Mouse (Mus musculus): ENCODE measurements at regions not wholly inside any gene's neighbourhood (a gene's known extent, or its start where the extent isn't known, plus 50 kb on each side); places are given as distances from the start of the nearest gene placed in this dataset. TPM values are rescaled to one million over a fixed set of nuclear protein-coding genes. Genes with fewer than 3 reads are reported as not detected.

DNA sequence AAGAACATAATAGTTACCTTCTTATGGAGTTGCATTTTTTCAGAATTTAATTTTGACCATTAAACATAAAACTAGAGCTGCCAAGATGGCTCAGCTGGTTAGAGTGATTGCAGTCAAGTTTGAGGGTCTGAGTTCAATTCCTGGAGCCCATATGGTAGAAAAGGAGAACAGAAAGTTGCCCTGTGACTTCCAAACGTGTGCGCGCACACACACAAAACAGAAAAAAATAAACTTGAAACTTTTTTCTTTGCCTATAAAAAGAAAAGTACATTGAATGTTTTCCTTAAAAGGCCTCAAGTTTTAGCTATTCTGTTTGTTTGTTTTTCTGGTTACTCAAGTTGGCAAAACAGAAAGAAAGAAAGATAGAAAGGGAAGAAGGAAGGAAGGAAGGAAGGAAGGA lies 59.2 kb upstream of the Ankrd50 start:
- no peak overlapping the region for H3K4me3 ChIP-seq (ENCODE audit: low read depth, low read length)
- no peaks in the 10 kb centered on the region for H3K9me3 ChIP-seq (ENCODE audit: control insufficient read depth, low read length)
- no peaks in the 10 kb centered on the region for H3K27me3 ChIP-seq (ENCODE audit: control insufficient read depth, insufficient read depth, low read length)
- no peaks in the 10 kb centered on the region for H3K4me1 ChIP-seq (ENCODE audit: control insufficient read depth, insufficient read depth, low read length)
- DNase-seq (ENCODE audit: low spot score) = no peak
- H3K4me2 ChIP-seq (ENCODE audit: low read depth) = no peak overlapping the region
- ATAC-seq (ENCODE audit: insufficient read depth, low FRiP score, low TSS enrichment) = no peak
- H3K36me3 ChIP-seq (ENCODE audit: control insufficient read depth, insufficient read depth, low read length) = no peaks in the 10 kb centered on the region
- no peak overlapping the region for H3K27ac ChIP-seq (ENCODE audit: low read depth, low read length)
- 89% methylated on average over 3 of the region's 3 CpGs for WGBS
- no peak overlapping the region for H3K9ac ChIP-seq (ENCODE audit: low read length)

DNA sequence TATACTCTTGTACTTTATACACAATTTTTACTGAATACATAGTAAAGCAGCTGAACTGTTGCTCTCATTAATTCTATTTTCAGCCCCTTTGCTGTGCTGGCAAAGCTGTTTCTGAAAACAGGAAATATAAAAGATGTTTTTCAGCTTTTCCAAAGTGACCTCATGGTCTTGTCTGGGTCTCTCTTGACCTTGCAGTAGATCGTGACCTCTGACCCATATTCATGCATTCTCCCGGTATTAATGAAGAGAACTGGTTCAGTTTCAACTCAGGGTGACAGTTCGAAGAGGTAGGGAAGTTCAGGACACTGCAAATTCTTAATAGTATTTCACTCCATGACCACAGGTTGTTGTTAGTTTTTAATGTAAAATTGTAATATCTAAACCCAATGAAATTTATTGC lies 56.7 kb upstream of the Ankrd50 start:
- H3K4me2 ChIP-seq (ENCODE audit: low read depth) = no peak overlapping the region
- H3K4me1 ChIP-seq (ENCODE audit: control insufficient read depth, insufficient read depth, low read length) = no peaks in the 10 kb centered on the region
- H3K9ac ChIP-seq (ENCODE audit: low read length) = no peak overlapping the region
- DNase-seq (ENCODE audit: low spot score) (no peak), ATAC-seq (ENCODE audit: insufficient read depth, low FRiP score, low TSS enrichment) (no peak)
- 64% methylated on average over 3 of the region's 3 CpGs for WGBS
- H3K4me3 ChIP-seq (ENCODE audit: low read depth, low read length) = no peak overlapping the region
- no peaks in the 10 kb centered on the region for H3K9me3 ChIP-seq (ENCODE audit: control insufficient read depth, low read length)
- H3K27ac ChIP-seq (ENCODE audit: low read depth, low read length) = no peak overlapping the region
- no peaks in the 10 kb centered on the region for H3K36me3 ChIP-seq (ENCODE audit: control insufficient read depth, insufficient read depth, low read length)
- no peaks in the 10 kb centered on the region for H3K27me3 ChIP-seq (ENCODE audit: control insufficient read depth, insufficient read depth, low read length)

DNA sequence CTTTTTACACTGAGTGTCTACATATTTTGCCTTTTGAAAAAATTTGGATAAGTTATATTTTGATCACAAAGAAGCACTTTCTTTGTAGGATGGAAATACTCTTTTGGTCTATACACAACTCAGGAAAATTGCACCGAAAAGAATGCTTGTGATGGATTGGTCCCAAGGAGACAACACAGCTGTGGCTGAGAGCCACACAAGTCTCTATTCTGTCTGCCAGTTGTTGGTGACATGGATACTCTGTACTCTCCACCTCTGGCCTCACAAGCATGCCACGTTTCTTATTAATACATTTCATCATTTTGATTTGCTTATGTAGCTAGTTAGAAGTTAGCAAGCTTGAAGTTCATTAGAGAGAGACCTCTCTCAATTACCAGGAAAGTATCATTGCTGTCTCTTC lies 53.7 kb upstream of the Ankrd50 start:
- Histone ChIP-seq H3K4me1 (ENCODE audit: control insufficient read depth, insufficient read depth, low read length) (no peaks in the 10 kb centered on the region), H3K36me3 (ENCODE audit: control insufficient read depth, insufficient read depth, low read length) (no peaks in the 10 kb centered on the region), H3K4me3 (ENCODE audit: low read depth, low read length) (no peak overlapping the region), H3K27me3 (ENCODE audit: control insufficient read depth, insufficient read depth, low read length) (no peaks in the 10 kb centered on the region), H3K27ac (ENCODE audit: low read depth, low read length) (no peak overlapping the region), H3K9ac (ENCODE audit: low read length) (no peak overlapping the region), H3K9me3 (ENCODE audit: control insufficient read depth, low read length) (no peaks in the 10 kb centered on the region), H3K4me2 (ENCODE audit: low read depth) (no peak overlapping the region)
- DNase-seq (ENCODE audit: low spot score) = no peak
- no peak for ATAC-seq (ENCODE audit: insufficient read depth, low FRiP score, low TSS enrichment)
- 80% methylated on average over 2 of the region's 2 CpGs for WGBS

DNA sequence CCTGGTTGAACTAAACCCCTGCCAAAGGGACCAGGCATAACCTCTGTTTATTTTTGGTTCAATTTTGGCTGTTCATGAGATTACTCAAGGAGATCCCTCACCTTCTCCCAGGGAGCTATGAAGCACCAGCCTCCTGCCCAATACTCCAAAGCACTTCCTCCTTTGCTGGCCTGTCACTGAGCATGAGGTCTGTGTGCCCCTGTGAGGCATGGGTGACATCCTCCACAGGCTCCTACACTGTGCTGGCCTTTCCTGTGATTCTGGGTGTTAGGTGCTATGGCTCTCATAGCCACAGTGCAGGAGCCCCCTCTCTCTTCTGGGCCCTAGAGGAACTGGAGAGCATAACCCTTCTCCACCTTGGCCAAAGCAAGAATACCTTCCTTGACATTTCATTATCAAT lies 53.1 kb upstream of the Ankrd50 start:
- no peak overlapping the region for H3K9ac ChIP-seq (ENCODE audit: low read length)
- no peak overlapping the region for H3K4me3 ChIP-seq (ENCODE audit: low read depth, low read length)

More for the DNA sequence above, 53.1 kb upstream of the Ankrd50 start:
- no peak for ATAC-seq (ENCODE audit: insufficient read depth, low FRiP score, low TSS enrichment)
- no peak for DNase-seq (ENCODE audit: low spot score)
- no peaks in the 10 kb centered on the region for H3K4me1 ChIP-seq (ENCODE audit: control insufficient read depth, insufficient read depth, low read length)
- H3K27ac ChIP-seq (ENCODE audit: low read depth, low read length) = no peak overlapping the region
- no peak overlapping the region for H3K4me2 ChIP-seq (ENCODE audit: low read depth)
- H3K27me3 ChIP-seq (ENCODE audit: control insufficient read depth, insufficient read depth, low read length) = no peaks in the 10 kb centered on the region
- H3K9me3 ChIP-seq (ENCODE audit: control insufficient read depth, low read length) = no peaks in the 10 kb centered on the region
- H3K36me3 ChIP-seq (ENCODE audit: control insufficient read depth, insufficient read depth, low read length) = no peaks in the 10 kb centered on the region

Small RNA genes lying in the stretch of these regions (microRNA-seq; reads per million reads assigned to microRNA genes)
- not detected for gene Gm24462

All from neural tube, embryonic 11.5 days (tissue).